Mouse (Mus musculus): Measurements from ENCODE around the gene 1190007I07Rik. TPM values are rescaled to one million over a fixed set of nuclear protein-coding genes. Genes with fewer than 3 reads are reported as not detected.
A peak's percentile ranks its signal among the peaks of the same experiment; 100 is the strongest.
"Not testable (repeated sequence)": the region's sequence is repeated elsewhere in the genome, so short reads cannot be mapped to it uniquely, and the experiment has no call there.

Gene 1190007I07Rik
- total RNA-seq, 4 experiments from 2014 or later: 18.0 to 22.9 (median 20.7) TPM

GRCm38 (mm10) chr10:82629586-82630255 is 6.7 kb upstream of the 1190007I07Rik start, which contains the start of gene Tdg:
Gene Tdg, plus strand, starts transcription at chr10:82629828.
- peak; percentile 65 to 89 for DNase-seq (ENCODE audit: low spot score in 2 of 2)

GRCm38 (mm10) chr10:82629111-82629585 is 6.1 kb upstream of the 1190007I07Rik start:
- DNase-seq (ENCODE audit: low spot score in 2 of 2): no peak

GRCm38 (mm10) chr10:82623553-82623932 is 515 bp upstream of the 1190007I07Rik start:
- not testable (repeated sequence) for DNase-seq (ENCODE audit: low spot score in 2 of 2)

GRCm38 (mm10) chr10:82622235-82622634 is 793 bp downstream of the 1190007I07Rik start:
- no peak for DNase-seq (ENCODE audit: low spot score in 2 of 2)

- not testable (repeated sequence) for DNase-seq (ENCODE audit: low spot score in 2 of 2)
Measured at GRCm38 (mm10) chr10:82594421-82594820, 28.6 kb downstream of the 1190007I07Rik start.

- not testable (repeated sequence) for DNase-seq (ENCODE audit: low spot score in 2 of 2)
Measured at GRCm38 (mm10) chr10:82589673-82590072, 33.4 kb downstream of the 1190007I07Rik start.

GRCm38 (mm10) chr10:82571091-82571490 is 51.9 kb downstream of the 1190007I07Rik start:
- DNase-seq (ENCODE audit: low spot score in 2 of 2): not testable (repeated sequence)

Other genes starting within 250 kb of the 1190007I07Rik start
- not detected for gene Gm1553, start 130.6 kb downstream of the 1190007I07Rik start, total RNA-seq (2022)
- 10 to 100 TPM; 36.7 to 43.9 (median 38.7) TPM for gene Tdg, start 6.6 kb upstream of the 1190007I07Rik start, total RNA-seq (2022)
- 10 to 100 TPM; 12.5 to 21.1 (median 14.4) TPM for gene Glt8d2, start 67.4 kb upstream of the 1190007I07Rik start, total RNA-seq (2022)
- gene Hcfc2, start 72.9 kb upstream of the 1190007I07Rik start, total RNA-seq (2022): 10 to 100 TPM; 39.2 to 48.2 (median 41.7) TPM
- 10 to 100 TPM; 54.2 to 67.2 (median 64.8) TPM for gene Nfyb, start 140.9 kb upstream of the 1190007I07Rik start, total RNA-seq (2022)
- gene Txnrd1, start 210.7 kb upstream of the 1190007I07Rik start, total RNA-seq (2022): 10 to 100 TPM; 44.4 to 54.4 (median 51.4) TPM
- gene Eid3, start 243.4 kb upstream of the 1190007I07Rik start, total RNA-seq (2022): 1 to 10 TPM; 1.4 to 2.1 (median 1.8) TPM

Measured in left cerebral cortex, adult 8-10 months (tissue).